Mouse (Mus musculus) bone marrow macrophage, adult 2 months (primary cell): Measurements from ENCODE around the gene Mafb.

Experiments
- CTCF ChIP-seq: IDR thresholded peaks from 2 replicates; pipeline ENCODE4 v1.5.1; 2012; ENCODE audit warnings: low read depth, mild to moderate bottlenecking, low read length, moderate library complexity
- POLR2A ChIP-seq: IDR thresholded peaks from 2 replicates; pipeline ENCODE4 v1.6.1; 2012; ENCODE audit warnings: mild to moderate bottlenecking, low read depth, low read length, borderline replicate concordance

DNA sequence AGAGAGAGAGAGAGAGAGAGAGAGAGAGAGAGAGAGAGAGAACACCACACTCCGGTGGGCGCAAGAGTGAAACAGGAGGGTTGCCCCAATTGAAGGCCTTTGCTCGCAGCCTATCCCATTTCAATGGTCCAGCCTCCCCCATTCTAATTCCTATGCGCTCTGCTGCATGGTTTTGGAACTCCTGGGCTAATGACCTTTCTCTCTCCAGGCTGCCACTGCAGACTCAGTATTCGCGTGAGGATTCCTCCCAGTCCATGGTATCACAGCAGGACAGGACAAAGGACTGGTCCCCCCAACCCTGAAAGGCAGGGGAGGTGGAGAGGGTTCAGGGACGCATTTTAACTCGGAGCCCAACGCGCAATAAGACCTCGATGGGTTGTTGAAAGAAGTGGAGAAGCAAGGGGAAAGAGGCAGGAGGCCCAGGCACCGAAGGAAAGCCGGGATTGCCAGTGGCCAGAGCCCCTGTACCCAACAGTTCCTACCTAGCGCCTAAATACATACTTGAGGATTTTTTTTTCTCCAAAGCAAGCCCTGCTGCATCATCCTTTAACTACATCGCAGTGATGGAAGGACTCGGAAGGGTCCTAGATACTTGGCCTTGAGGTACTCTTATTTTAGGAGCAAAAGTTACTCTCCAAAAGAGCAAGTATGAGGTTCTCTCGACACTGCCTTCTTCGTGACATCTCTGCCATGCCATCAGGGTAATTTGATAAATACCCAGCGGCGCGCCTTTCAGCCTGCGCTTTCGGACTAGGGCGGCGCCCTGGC, 3.0 kb upstream of the Mafb start:
- no peak for TF ChIP-seq CTCF
- no peak for TF ChIP-seq POLR2A
